Mouse (Mus musculus) spleen, adult 2 months (tissue): ENCODE data around the gene Gm20388. TPM values are rescaled to one million over a fixed set of nuclear protein-coding genes. Genes with fewer than 3 reads are reported as not detected.

Source experiments
- DNase-seq, 2 experiments: peaks; one replicate each; pipeline versions ENCODE4 v3.0.0 to v3.0.0-alpha.2; 2012 to 2021; ENCODE audit warnings: low spot score in 2 of 2, low read depth in 1 of 2
- H3K27ac ChIP-seq: fragments of 200-500 bp; 2 replicates; pipeline ENCODE4 v1.5.1; 2012; ENCODE audit warnings: low read length, inconsistent platforms; ENCODE audit not compliant: insufficient read depth
- H3K27me3 ChIP-seq: fragments of 200-500 bp; 2 replicates; pipeline ENCODE4 v1.6.1; 2012; ENCODE audit warnings: mild to moderate bottlenecking, moderate library complexity, low read length, inconsistent platforms; ENCODE audit not compliant: control insufficient read depth, insufficient read depth
- H3K36me3 ChIP-seq: fragments of 200-500 bp; 2 replicates; pipeline ENCODE4 v1.6.1; 2012; ENCODE audit warnings: mild to moderate bottlenecking, low read length, inconsistent platforms; ENCODE audit not compliant: control insufficient read depth, insufficient read depth
- H3K4me1 ChIP-seq: fragments of 200-500 bp; 2 replicates; pipeline ENCODE4 v1.6.1; 2011; ENCODE audit warnings: inconsistent platforms; ENCODE audit not compliant: control insufficient read depth, insufficient read depth, insufficient read length
- H3K4me3 ChIP-seq: fragments of 200-500 bp; 2 replicates; pipeline ENCODE4 v1.5.1; 2011; ENCODE audit warnings: mild to moderate bottlenecking, inconsistent platforms; ENCODE audit not compliant: insufficient read depth, insufficient read length; ENCODE audit errors: extremely low read depth
- CTCF ChIP-seq: fragments of 200-500 bp; IDR thresholded peaks from 2 replicates; pipeline ENCODE4 v1.5.1; 2011; ENCODE audit warnings: mild to moderate bottlenecking, inconsistent platforms; ENCODE audit not compliant: insufficient read depth, insufficient read length, insufficient replicate concordance; ENCODE audit errors: extremely low read depth
- POLR2A ChIP-seq: fragments of 200-500 bp; IDR thresholded peaks from 2 replicates; pipeline ENCODE4 v1.6.1; 2011; ENCODE audit warnings: low read depth, low read length, inconsistent platforms
- WGBS: fragments of 180-500 bp; shearing (Covaris S2); methylation state at CpG from one replicate; pipeline ENCODE4 v1.1.7; 2018; 5-methylcytosine and 5-hydroxymethylcytosine counted together
- polyA plus RNA-seq: library from polyadenylated mRNA; depleted of rRNA; stranded (reverse); fragments of >200 nt; gene quantifications from 2 replicates; pipeline ENCODE4 v1.2.3, GENCODE M21; 2012

Gm20388 gene
- polyA plus RNA-seq, 1 experiment: 26.1 TPM

GRCm38 (mm10) chr8:120113306-120113705 lies 202.7 kb downstream of the Gm20388 start:
- Histone ChIP-seq H3K4me1 (peaks cover 13% of the 10 kb centered on the region), H3K4me3 (peak overlapping the region; percentile 59), H3K36me3 (no peaks in the 10 kb centered on the region), H3K27ac (peak overlapping the region; percentile 66), H3K27me3 (peaks cover 7% of the 10 kb centered on the region; the same call in 1 of the 2 replicates)
- WGBS: 10% methylated on average over 10 of the region's 10 CpGs
- DNase-seq: no peak
- TF ChIP-seq CTCF (no peak), POLR2A (no peak)

DNA sequence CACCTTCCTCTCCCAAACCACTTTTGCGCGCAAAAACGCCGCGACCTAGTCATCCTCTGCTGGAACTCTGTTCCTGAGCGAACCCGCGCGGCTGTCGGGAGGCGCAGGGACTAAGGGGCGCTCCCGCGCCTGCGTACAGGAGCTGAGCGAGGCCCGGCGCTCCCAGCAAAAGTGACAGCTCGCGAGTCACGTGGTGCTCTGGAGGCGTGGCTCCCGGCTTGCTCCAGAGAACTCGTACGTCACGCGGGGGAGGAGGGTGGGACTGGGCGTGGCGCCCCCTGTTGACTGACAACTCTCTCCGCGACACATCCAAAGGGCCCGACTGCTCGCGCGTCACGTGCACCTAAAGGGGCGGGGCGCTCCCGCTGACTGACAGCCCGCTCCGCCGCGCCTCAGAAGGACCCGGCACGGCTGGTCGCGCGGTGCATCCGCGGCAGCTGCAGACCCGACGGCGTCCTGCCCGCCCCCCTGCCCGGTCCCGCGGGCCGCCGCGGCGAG lies 203.2 kb downstream of the Gm20388 start, which contains the start of gene 6430548M08Rik:
TSS of gene 6430548M08Rik (plus strand) at position 395 of the 498 bp plus-strand sequence.
- DNase-seq: peak; percentile 99 to 100
- Histone ChIP-seq H3K27ac (peak within 1 kb of the TSS; percentile 66), H3K4me3 (peak within 1 kb of the TSS; percentile 59), H3K27me3 (peaks cover 7% of the 10 kb centered on the region; the same call in 1 of the 2 replicates), H3K4me1 (peaks cover 13% of the 10 kb centered on the region), H3K36me3 (no peaks in the 10 kb centered on the region)
- under 1% methylated on average over 60 of the region's 61 CpGs for WGBS
- peak; percentile 19; the same call in 1 of the 2 replicates for TF ChIP-seq CTCF
- TF ChIP-seq POLR2A: peak; percentile 64; the same call in 1 of the 2 replicates

GRCm38 (mm10) chr8:120114315-120114841 lies 203.7 kb downstream of the Gm20388 start:
- H3K36me3 ChIP-seq: no peaks in the 10 kb centered on the region
- peak overlapping the region; percentile 28; the same call in 1 of the 2 replicates for H3K27ac ChIP-seq
- no peak for TF ChIP-seq CTCF
- TF ChIP-seq POLR2A: no peak
- no peak for DNase-seq
- 3% methylated on average over 45 of the region's 46 CpGs for WGBS
- peaks cover 7% of the 10 kb centered on the region; the same call in 1 of the 2 replicates for H3K27me3 ChIP-seq
- H3K4me3 ChIP-seq: peak overlapping the region; percentile 58
- peaks cover 11% of the 10 kb centered on the region for H3K4me1 ChIP-seq

- Histone ChIP-seq H3K27ac (no peak overlapping the region), H3K36me3 (no peaks in the 10 kb centered on the region), H3K27me3 (peaks cover 7% of the 10 kb centered on the region; the same call in 1 of the 2 replicates), H3K4me3 (no peak overlapping the region), H3K4me1 (peaks cover 10% of the 10 kb centered on the region)
- TF ChIP-seq POLR2A: no peak
- no peak for TF ChIP-seq CTCF
- WGBS: 74% methylated on average over 7 of the region's 7 CpGs
- no peak for DNase-seq
Measured at GRCm38 (mm10) chr8:120116600-120116999, 206.0 kb downstream of the Gm20388 start.

DNA sequence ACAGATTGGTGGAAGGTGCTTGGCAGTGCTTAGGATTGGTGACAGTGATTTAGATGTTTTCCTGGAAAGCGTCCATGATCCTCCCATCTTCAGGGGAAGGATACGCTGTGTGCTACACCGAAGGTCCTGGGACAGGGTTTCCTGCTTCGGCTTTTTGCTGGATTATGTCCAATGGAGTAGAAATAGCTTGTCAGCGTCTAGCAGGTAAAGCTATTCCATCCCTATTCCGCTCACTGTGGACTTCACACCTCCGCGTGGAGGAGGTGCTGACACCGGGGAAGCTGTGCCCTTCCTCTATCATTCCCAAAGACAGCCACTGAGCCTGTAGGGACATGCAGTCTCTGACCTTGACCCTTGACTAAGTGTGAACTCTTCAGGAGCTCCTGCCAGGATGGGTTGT lies 207.5 kb downstream of the Gm20388 start:
- H3K27me3 ChIP-seq: peaks cover 7% of the 10 kb centered on the region; the same call in 1 of the 2 replicates
- no peak for DNase-seq
- peaks cover 6% of the 10 kb centered on the region; the same call in 1 of the 2 replicates for H3K4me1 ChIP-seq
- no peak for TF ChIP-seq POLR2A
- no peak for TF ChIP-seq CTCF
- whole genome bisulfite sequencing: 90% methylated on average over 9 of the region's 9 CpGs
- no peaks in the 10 kb centered on the region for H3K36me3 ChIP-seq
- H3K27ac ChIP-seq: no peak overlapping the region
- no peak overlapping the region for H3K4me3 ChIP-seq

DNA sequence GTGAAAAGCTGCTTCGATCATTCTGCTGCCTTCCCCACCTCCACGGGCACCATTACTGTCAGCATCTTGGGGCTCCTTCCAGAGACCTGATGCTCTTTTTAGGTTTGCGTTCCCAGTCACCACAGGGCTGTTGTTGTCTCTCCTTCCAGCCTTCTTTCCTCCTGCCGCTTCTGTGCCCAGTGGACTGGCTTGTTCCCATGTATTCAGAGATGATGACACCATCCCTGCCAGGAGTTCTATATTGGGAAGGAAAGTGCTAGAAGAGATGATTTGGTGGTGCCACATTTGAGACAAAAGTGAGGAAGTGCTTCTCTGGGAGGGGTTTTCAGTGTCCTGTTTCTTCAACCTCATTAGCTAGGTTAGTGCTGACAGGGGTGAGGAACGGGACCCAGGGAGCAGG lies 208.2 kb downstream of the Gm20388 start:
- H3K4me1 ChIP-seq: peaks cover 6% of the 10 kb centered on the region; the same call in 1 of the 2 replicates
- H3K4me3 ChIP-seq: no peak overlapping the region
- no peak for TF ChIP-seq CTCF
- TF ChIP-seq POLR2A: no peak
- 80% methylated on average over 5 of the region's 5 CpGs for WGBS
- H3K27ac ChIP-seq: no peak overlapping the region
- no peaks in the 10 kb centered on the region for H3K36me3 ChIP-seq
- DNase-seq: no peak
- H3K27me3 ChIP-seq: peaks cover 7% of the 10 kb centered on the region; the same call in 1 of the 2 replicates

DNA sequence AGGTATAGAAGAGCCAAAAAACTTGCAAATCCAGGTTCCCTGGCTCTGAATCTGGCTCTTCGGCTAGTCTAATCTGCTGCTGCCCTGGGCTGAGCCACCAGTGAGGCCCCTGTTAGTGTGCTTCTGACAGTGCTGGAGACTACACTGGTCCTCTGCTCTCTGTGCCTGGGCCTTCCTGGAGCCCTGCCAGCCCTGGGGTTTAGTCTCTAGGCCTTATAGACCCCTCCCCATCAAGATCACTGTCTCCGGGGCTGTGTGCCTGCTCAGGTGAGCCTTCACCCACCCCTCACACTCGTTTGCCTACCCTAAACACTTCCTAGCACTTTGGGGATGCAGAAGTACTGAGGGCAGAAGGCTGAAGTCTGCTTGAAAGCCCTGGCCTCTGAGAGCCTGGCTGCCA lies 208.8 kb downstream of the Gm20388 start:
- no peak overlapping the region for H3K27ac ChIP-seq

More for the DNA sequence above, 208.8 kb downstream of the Gm20388 start:
- no peak overlapping the region for H3K4me3 ChIP-seq
- H3K27me3 ChIP-seq: 0 out of 2 replicates have a peak, but pooled peaks cover 3% of the 10 kb centered on the region
- TF ChIP-seq POLR2A (no peak), CTCF (no peak)
- H3K36me3 ChIP-seq: no peaks in the 10 kb centered on the region
- no peak for DNase-seq
- 64% methylated on average over 3 of the region's 3 CpGs for WGBS
- peaks cover 2% of the 10 kb centered on the region; the same call in 1 of the 2 replicates for H3K4me1 ChIP-seq
